Mouse (Mus musculus): ENCODE measurements around the gene Plac1. TPM values are rescaled to one million over a fixed set of nuclear protein-coding genes. Genes with fewer than 3 reads are reported as not detected.
"Not testable (repeated sequence)": the region's sequence is repeated elsewhere in the genome, so short reads cannot be mapped to it uniquely, and the experiment has no call there.

The Plac1 gene
- total and polyA plus RNA-seq, 2 experiments from 2014 or later, result not detected

DNA sequence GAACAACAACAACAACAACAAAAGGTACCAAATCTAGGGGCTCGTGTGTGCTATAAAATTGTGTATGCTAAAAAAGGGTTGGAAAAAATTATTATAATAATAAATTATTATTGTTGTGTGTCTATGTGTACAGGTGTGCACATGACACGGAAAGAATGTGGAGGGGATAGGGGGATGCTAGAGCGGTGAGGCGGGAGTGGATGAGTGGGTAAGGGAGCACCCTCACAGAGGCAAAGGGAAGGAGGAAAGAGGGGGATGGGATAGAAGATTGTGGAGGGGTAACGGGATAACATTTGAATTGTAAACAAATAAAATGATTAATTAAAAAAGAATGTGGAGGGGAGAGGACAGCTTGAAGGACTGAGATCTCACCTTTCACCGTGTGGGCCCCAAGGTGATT lies 199.8 kb downstream of the Plac1 start:
- Histone ChIP-seq H3K4me1 (ENCODE audit: insufficient read depth) (no peaks in the 10 kb centered on the region), H3K4me2 (ENCODE audit: low read depth) (no peak overlapping the region), H3K27ac (ENCODE audit: low read depth, low read length) (no peak overlapping the region), H3K4me3 (ENCODE audit: low read depth, low read length) (no peak overlapping the region), H3K9ac (no peak overlapping the region), H3K36me3 (ENCODE audit: insufficient read depth) (no peaks in the 10 kb centered on the region), H3K27me3 (ENCODE audit: insufficient read depth, low read length) (no peaks in the 10 kb centered on the region), H3K9me3 (ENCODE audit: low read length) (no peaks in the 10 kb centered on the region)
- DNase-seq (no peak), ATAC-seq (no peak)
- no peak for TF ChIP-seq CTCF (IDR thresholded peaks at IDR 0.05; ENCODE audit: low read depth)
- 88% methylated on average over 6 of the region's 6 CpGs for WGBS

DNA sequence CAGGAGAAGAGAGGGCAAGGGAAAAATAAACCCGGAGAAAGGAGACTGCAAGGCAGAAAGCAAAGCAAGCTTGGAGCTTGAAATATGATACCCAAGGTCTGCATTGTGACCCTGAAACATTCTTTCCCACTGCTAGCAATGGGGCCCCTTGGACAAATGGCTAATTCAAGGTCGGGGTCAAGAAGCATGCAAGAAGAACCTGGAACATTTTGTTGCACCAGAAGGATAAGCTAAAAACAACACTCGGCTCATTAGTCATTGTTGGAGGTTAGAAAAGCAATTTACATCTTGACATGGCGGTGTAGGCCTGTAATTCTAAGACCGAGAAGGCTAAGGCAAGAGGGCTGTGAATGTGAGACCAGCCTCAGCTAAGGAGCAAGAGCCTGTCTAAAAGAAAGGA lies 200.3 kb downstream of the Plac1 start:
- H3K36me3 ChIP-seq (ENCODE audit: insufficient read depth), result no peaks in the 10 kb centered on the region
- no peak overlapping the region for H3K27ac ChIP-seq (ENCODE audit: low read depth, low read length)
- no peak for TF ChIP-seq CTCF (IDR thresholded peaks at IDR 0.05; ENCODE audit: low read depth)
- no peak overlapping the region for H3K4me3 ChIP-seq (ENCODE audit: low read depth, low read length)
- H3K9me3 ChIP-seq (ENCODE audit: low read length), result no peaks in the 10 kb centered on the region
- no peak for ATAC-seq
- no peak overlapping the region for H3K9ac ChIP-seq
- H3K27me3 ChIP-seq (ENCODE audit: insufficient read depth, low read length), result no peaks in the 10 kb centered on the region
- no peak overlapping the region for H3K4me2 ChIP-seq (ENCODE audit: low read depth)
- H3K4me1 ChIP-seq (ENCODE audit: insufficient read depth), result no peaks in the 10 kb centered on the region
- 65% methylated on average over 5 of the region's 5 CpGs for WGBS
- DNase-seq, result no peak

GRCm38 (mm10) chrX:53038194-53038593 lies 201.7 kb downstream of the Plac1 start:
- Histone ChIP-seq H3K9me3 (ENCODE audit: low read length) (no peaks in the 10 kb centered on the region), H3K4me1 (ENCODE audit: insufficient read depth) (no peaks in the 10 kb centered on the region), H3K9ac (no peak overlapping the region), H3K4me3 (ENCODE audit: low read depth, low read length) (no peak overlapping the region), H3K4me2 (ENCODE audit: low read depth) (no peak overlapping the region), H3K36me3 (ENCODE audit: insufficient read depth) (no peaks in the 10 kb centered on the region), H3K27ac (ENCODE audit: low read depth, low read length) (no peak overlapping the region), H3K27me3 (ENCODE audit: insufficient read depth, low read length) (no peaks in the 10 kb centered on the region)
- 87% methylated on average over 4 of the region's 4 CpGs for WGBS
- TF ChIP-seq CTCF (IDR thresholded peaks at IDR 0.05; ENCODE audit: low read depth), result no peak
- DNase-seq (no peak), ATAC-seq (no peak)

GRCm38 (mm10) chrX:53029559-53029958 lies 210.4 kb downstream of the Plac1 start:
- Histone ChIP-seq H3K27me3 (ENCODE audit: insufficient read depth, low read length) (no peaks in the 10 kb centered on the region), H3K4me2 (ENCODE audit: low read depth) (no peak overlapping the region), H3K27ac (ENCODE audit: low read depth, low read length) (no peak overlapping the region), H3K4me3 (ENCODE audit: low read depth, low read length) (no peak overlapping the region), H3K9me3 (ENCODE audit: low read length) (no peaks in the 10 kb centered on the region), H3K36me3 (ENCODE audit: insufficient read depth) (no peaks in the 10 kb centered on the region), H3K4me1 (ENCODE audit: insufficient read depth) (no peaks in the 10 kb centered on the region), H3K9ac (no peak overlapping the region)
- no peak for DNase-seq
- 83% methylated on average over 5 of the region's 5 CpGs for WGBS
- ATAC-seq, result no peak
- TF ChIP-seq CTCF (IDR thresholded peaks at IDR 0.05; ENCODE audit: low read depth), result no peak

GRCm38 (mm10) chrX:53025471-53026223 lies 214.3 kb downstream of the Plac1 start:
- no peaks in the 10 kb centered on the region for H3K36me3 ChIP-seq (ENCODE audit: insufficient read depth)
- no peak overlapping the region for H3K4me3 ChIP-seq (ENCODE audit: low read depth, low read length)
- H3K9me3 ChIP-seq (ENCODE audit: low read length), result no peaks in the 10 kb centered on the region
- H3K9ac ChIP-seq, result no peak overlapping the region
- H3K27ac ChIP-seq (ENCODE audit: low read depth, low read length), result no peak overlapping the region
- H3K4me1 ChIP-seq (ENCODE audit: insufficient read depth), result no peaks in the 10 kb centered on the region
- TF ChIP-seq CTCF (IDR thresholded peaks at IDR 0.05; ENCODE audit: low read depth), result peak; percentile 17; the same call in 1 of the 2 replicates
- WGBS, result 79% methylated on average over 11 of the region's 11 CpGs
- DNase-seq, result no peak
- no peaks in the 10 kb centered on the region for H3K27me3 ChIP-seq (ENCODE audit: insufficient read depth, low read length)
- no peak for ATAC-seq
- no peak overlapping the region for H3K4me2 ChIP-seq (ENCODE audit: low read depth)

DNA sequence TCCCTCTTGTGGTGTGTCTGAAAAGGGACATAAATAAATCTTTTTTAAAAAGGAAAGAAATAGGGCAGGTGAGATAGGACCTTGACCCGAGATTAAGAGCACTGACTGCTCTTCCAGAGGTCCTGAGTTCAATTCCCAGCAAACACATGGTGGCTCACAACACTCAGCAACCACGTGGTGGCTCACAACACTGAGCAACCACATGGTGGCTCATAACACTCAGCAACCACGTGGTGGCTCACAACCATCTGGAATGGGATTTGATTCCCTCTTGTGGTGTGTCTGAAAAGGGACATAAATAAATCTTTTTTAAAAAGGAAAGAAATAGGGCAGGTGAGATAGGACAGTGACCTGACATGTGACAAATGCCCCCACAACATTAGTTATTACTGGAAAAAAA lies 215.6 kb downstream of the Plac1 start:
- not testable (repeated sequence) for H3K9me3 ChIP-seq (ENCODE audit: low read length); DNase-seq; H3K9ac ChIP-seq; H3K27me3 ChIP-seq (ENCODE audit: insufficient read depth, low read length); H3K27ac ChIP-seq (ENCODE audit: low read depth, low read length); H3K36me3 ChIP-seq (ENCODE audit: insufficient read depth); H3K4me3 ChIP-seq (ENCODE audit: low read depth, low read length); H3K4me2 ChIP-seq (ENCODE audit: low read depth); H3K4me1 ChIP-seq (ENCODE audit: insufficient read depth)
- peak; percentile 45 for TF ChIP-seq CTCF (IDR thresholded peaks at IDR 0.05; ENCODE audit: low read depth)
- 24% methylated on average over 3 of the region's 3 CpGs for WGBS
- peak; percentile 61; the same call in 1 of the 2 replicates for ATAC-seq

DNA sequence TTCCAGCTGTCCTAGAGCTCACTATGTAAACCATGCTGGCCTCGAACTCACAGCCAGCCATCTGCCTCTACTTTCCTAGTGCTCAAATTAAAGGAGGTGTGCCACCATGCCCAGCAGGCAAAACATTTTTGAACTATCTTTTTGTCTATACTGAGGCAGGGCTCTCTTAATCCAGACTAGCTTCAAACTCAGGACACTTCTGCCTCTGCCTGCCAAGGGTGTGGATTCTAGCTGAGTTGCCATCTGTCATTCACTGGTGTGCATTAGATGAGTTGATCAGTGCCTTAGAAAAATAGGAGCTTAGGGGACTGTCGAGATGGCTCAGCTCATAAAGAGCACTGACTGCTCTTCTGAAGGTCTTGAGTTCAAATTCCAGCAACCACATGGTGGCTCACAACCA lies 216.9 kb downstream of the Plac1 start:
- Histone ChIP-seq H3K36me3 (ENCODE audit: insufficient read depth) (no peaks in the 10 kb centered on the region), H3K27ac (ENCODE audit: low read depth, low read length) (no peak overlapping the region), H3K9me3 (ENCODE audit: low read length) (no peaks in the 10 kb centered on the region), H3K4me3 (ENCODE audit: low read depth, low read length) (no peak overlapping the region), H3K9ac (no peak overlapping the region), H3K4me2 (ENCODE audit: low read depth) (no peak overlapping the region), H3K4me1 (ENCODE audit: insufficient read depth) (no peaks in the 10 kb centered on the region), H3K27me3 (ENCODE audit: insufficient read depth, low read length) (no peaks in the 10 kb centered on the region)
- 80% methylated on average over 2 of the region's 2 CpGs for WGBS
- DNase-seq, result no peak
- no peak for ATAC-seq
- TF ChIP-seq CTCF (IDR thresholded peaks at IDR 0.05; ENCODE audit: low read depth), result no peak

MicroRNAs encoded within 50 kb of the gene (microRNA counts, 519-probe panel; counts per million panel counts)
- microRNA mmu-miR-322, result 4,350 counts per million, percentile 53 among the panel's probes with 10 or more counts
- microRNA mmu-miR-351, result not detected
- not detected for microRNA mmu-miR-450a-3p
- microRNA mmu-miR-450a-5p, result 3,818 counts per million, percentile 41 among the panel's probes with 10 or more counts
- microRNA mmu-miR-450b-3p, result not detected
- microRNA mmu-miR-450b-5p, result not detected
- microRNA mmu-miR-503, result not detected
- not detected for microRNA mmu-miR-542-3p
- not detected for microRNA mmu-miR-542-5p

Small RNA genes lying within 50 kb of the gene (microRNA-seq; reads per million reads assigned to microRNA genes)
- 7,095 to 8,914 reads per million in 2 experiments for gene Mir322
- 440 to 988 reads per million in 2 experiments for gene Mir351
- gene Mir450-1, result 3.5 to 3.9 reads per million in 2 experiments
- gene Mir450-2, result 2.3 to 3.7 reads per million in 2 experiments
- gene Mir450b, result 30.5 to 47.5 reads per million in 2 experiments
- 88.5 to 103 reads per million in 2 experiments for gene Mir503
- 194 to 240 reads per million in 2 experiments for gene Mir542

Other genes starting within 250 kb of the Plac1 start
- 2.2 and 2.5 TPM in 2 replicates for gene Fam122b, start 29.7 kb upstream of the Plac1 start, total RNA-seq (2014; rRNA removed)
- gene Fam122b, start 29.7 kb upstream of the Plac1 start, polyA plus RNA-seq (2015; fragmentation: Nextera tagmentation; extraction: Ambion mirVana), result 1.8 and 2.1 TPM in 2 replicates
- gene Fam122c, start 33.3 kb upstream of the Plac1 start, total RNA-seq (2014; rRNA removed), result not detected in 2 replicates
- not detected in 2 replicates for gene Fam122c, start 33.3 kb upstream of the Plac1 start, polyA plus RNA-seq (2015; fragmentation: Nextera tagmentation; extraction: Ambion mirVana)
- gene Mospd1, start 130.4 kb upstream of the Plac1 start, total RNA-seq (2014; rRNA removed), result 30.9 and 34.2 TPM in 2 replicates
- gene Mospd1, start 130.4 kb upstream of the Plac1 start, polyA plus RNA-seq (2015; fragmentation: Nextera tagmentation; extraction: Ambion mirVana), result 39.1 and 42.9 TPM in 2 replicates
- not detected in 2 replicates for gene Etd, start 194.8 kb upstream of the Plac1 start, total RNA-seq (2014; rRNA removed)
- not detected in 2 replicates for gene Etd, start 194.8 kb upstream of the Plac1 start, polyA plus RNA-seq (2015; fragmentation: Nextera tagmentation; extraction: Ambion mirVana)

Measured in forebrain, postnatal 0 days (tissue).